Mouse (Mus musculus): ENCODE data around the gene Tpmt. TPM values are rescaled to one million over a fixed set of nuclear protein-coding genes. Genes with fewer than 3 reads are reported as not detected.

Tpmt gene
- total RNA-seq, 2 experiments from 2014 or later = 3.7 to 6.6 TPM

GRCm38 (mm10) chr13:46979836-46980490 is 64.6 kb downstream of the Tpmt start:
- peak; percentile 5 for DNase-seq (ENCODE audit: low spot score)

- DNase-seq (ENCODE audit: low spot score) = no peak
Measured at GRCm38 (mm10) chr13:46976532-46976931, 68.0 kb downstream of the Tpmt start.

GRCm38 (mm10) chr13:46975930-46976329 is 68.6 kb downstream of the Tpmt start:
- DNase-seq (ENCODE audit: low spot score) = no peak

GRCm38 (mm10) chr13:46975031-46975551 is 69.4 kb downstream of the Tpmt start:
- DNase-seq (ENCODE audit: low spot score) = no peak

Other genes starting within 250 kb of the Tpmt start
- gene Kif13a, start 114.9 kb downstream of the Tpmt start, total RNA-seq (2021) = 10 to 100 TPM; 82.9 to 87.5 TPM
- 1 to 10 TPM; 5.1 to 5.2 TPM for gene Nhlrc1, start 29.9 kb downstream of the Tpmt start, total RNA-seq (2021)
- gene Kdm1b, start 1.2 kb downstream of the Tpmt start, total RNA-seq (2021) = 1 to 10 TPM; 7.9 to 8.6 TPM
- 10 to 100 TPM; 36.0 to 36.8 TPM for gene Dek, start 61.5 kb upstream of the Tpmt start, total RNA-seq (2021)
- gene Rnf144b, start 77.9 kb upstream of the Tpmt start, total RNA-seq (2021) = 10 to 100 TPM; 17.5 to 29.4 TPM

Data from gastrocnemius, adult 18-20 months (tissue).